Mouse (Mus musculus): ENCODE data around the gene Bex2. TPM values are rescaled to one million over a fixed set of nuclear protein-coding genes. Genes with fewer than 3 reads are reported as not detected.
"Not testable (repeated sequence)": the region's sequence is repeated elsewhere in the genome, so short reads cannot be mapped to it uniquely, and the experiment has no call there.

Gene Bex2
- polyA plus RNA-seq, 1 experiment, result not detected

- no peak for TF ChIP-seq CTCF (IDR thresholded peaks at IDR 0.05; ENCODE audit: borderline replicate concordance, insufficient read depth, low read length)
- TF ChIP-seq POLR2A (IDR thresholded peaks at IDR 0.05; ENCODE audit: low read depth, low read length), result no peak
- Histone ChIP-seq H3K4me1 (ENCODE audit: control insufficient read depth, insufficient read depth, low read length) (no peaks in the 10 kb centered on the region), H3K4me3 (ENCODE audit: insufficient read depth, low read length) (no peak overlapping the region), H3K27ac (ENCODE audit: insufficient read depth, low read length) (no peak overlapping the region)
Measured at GRCm38 (mm10) chrX:136060698-136061097, 7.3 kb downstream of the Bex2 start.

GRCm38 (mm10) chrX:136051219-136051618 lies 16.8 kb downstream of the Bex2 start:
- Histone ChIP-seq H3K4me1 (ENCODE audit: control insufficient read depth, insufficient read depth, low read length) (no peaks in the 10 kb centered on the region), H3K4me3 (ENCODE audit: insufficient read depth, low read length) (no peak overlapping the region), H3K27ac (ENCODE audit: insufficient read depth, low read length) (no peak overlapping the region)
- TF ChIP-seq POLR2A (IDR thresholded peaks at IDR 0.05; ENCODE audit: low read depth, low read length), result no peak
- no peak for TF ChIP-seq CTCF (IDR thresholded peaks at IDR 0.05; ENCODE audit: borderline replicate concordance, insufficient read depth, low read length)

- no peak for TF ChIP-seq POLR2A (IDR thresholded peaks at IDR 0.05; ENCODE audit: low read depth, low read length)
- Histone ChIP-seq H3K4me1 (ENCODE audit: control insufficient read depth, insufficient read depth, low read length) (no peaks in the 10 kb centered on the region), H3K27ac (ENCODE audit: insufficient read depth, low read length) (no peak overlapping the region), H3K4me3 (ENCODE audit: insufficient read depth, low read length) (no peak overlapping the region)
Measured at GRCm38 (mm10) chrX:136047528-136047927, 20.5 kb downstream of the Bex2 start.

DNA sequence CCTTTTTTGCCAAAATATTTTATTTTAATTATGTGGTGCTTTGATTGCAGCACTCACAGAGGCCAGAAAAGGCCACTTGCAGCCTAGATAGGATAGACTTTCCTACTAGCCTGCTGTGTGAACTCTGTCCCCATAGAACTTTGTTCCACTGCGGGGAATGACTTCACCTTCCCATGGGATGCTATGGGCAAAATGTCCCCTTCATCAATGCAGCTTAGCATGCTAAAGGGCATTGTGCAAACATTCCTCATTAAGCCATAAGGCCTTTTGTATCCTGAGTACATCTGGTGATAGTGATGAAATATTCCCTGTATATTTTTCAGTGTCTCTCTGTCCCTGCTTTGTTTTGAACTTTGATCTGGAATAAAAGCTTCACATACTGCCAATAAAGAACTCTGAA lies 24.3 kb downstream of the Bex2 start:
- Histone ChIP-seq H3K27ac (ENCODE audit: insufficient read depth, low read length) (no peak overlapping the region), H3K4me1 (ENCODE audit: control insufficient read depth, insufficient read depth, low read length) (no peaks in the 10 kb centered on the region), H3K4me3 (ENCODE audit: insufficient read depth, low read length) (no peak overlapping the region)
- no peak for TF ChIP-seq POLR2A (IDR thresholded peaks at IDR 0.05; ENCODE audit: low read depth, low read length)
- TF ChIP-seq CTCF (IDR thresholded peaks at IDR 0.05; ENCODE audit: borderline replicate concordance, insufficient read depth, low read length), result no peak

DNA sequence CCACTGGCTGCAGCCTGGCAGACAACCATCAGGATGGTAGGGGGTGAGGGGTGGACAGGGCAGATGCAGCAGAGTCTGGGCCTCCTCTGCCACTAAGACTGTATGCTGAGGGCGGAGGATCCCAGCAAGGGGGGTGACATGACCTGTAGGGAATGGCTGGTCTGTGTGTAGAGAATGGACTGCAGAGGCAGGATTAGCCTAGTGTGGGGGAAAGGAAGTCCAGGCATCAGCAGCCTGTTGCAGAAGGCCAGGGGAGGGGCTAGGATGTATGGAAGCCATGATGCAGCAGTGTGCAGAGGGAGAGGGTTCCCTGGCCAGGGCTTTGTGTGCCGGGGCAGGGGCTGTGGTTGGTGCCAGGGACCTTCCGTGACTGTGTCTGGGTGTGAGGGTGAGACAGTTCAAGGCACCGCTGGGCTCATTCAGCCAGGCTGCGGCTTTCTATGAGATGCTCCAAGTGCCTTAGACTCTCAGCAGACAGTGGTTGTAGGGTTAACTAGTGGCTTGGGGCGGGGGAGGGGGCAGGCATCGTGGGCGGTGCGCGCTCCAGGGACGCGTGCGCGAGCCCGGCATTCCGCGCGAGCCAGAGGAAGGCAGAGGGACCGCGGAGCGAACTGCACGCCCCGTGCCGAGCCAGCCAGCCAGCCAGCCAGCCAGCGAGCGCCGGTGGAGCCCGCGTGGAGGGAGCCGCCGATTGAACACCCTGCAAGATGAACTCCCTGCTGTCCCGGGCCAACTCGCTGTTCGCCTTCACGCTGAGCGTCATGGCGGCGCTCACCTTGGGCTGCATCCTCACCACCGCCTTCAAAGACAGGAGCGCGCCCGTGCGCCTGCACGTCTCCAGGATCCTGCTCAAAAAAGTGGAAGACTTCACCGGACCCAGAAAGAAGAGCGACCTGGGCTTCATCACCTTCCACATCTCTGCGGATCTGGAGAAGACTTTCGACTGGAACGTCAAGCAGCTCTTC lies 35.0 kb downstream of the Bex2 start, which contains the start of gene Arxes1:
Arxes1 (plus strand) TSS at position 569 of the 965 bp plus-strand sequence.
- peak within 1 kb of the TSS; percentile 34; the same call in 1 of the 2 replicates for H3K4me3 ChIP-seq (ENCODE audit: insufficient read depth, low read length)
- not testable (repeated sequence) for H3K27ac ChIP-seq (ENCODE audit: insufficient read depth, low read length); H3K4me1 ChIP-seq (ENCODE audit: control insufficient read depth, insufficient read depth, low read length)

GRCm38 (mm10) chrX:136030331-136030730 lies 37.7 kb downstream of the Bex2 start:
- H3K4me3 ChIP-seq (ENCODE audit: insufficient read depth, low read length), result no peak overlapping the region
- no peaks in the 10 kb centered on the region for H3K4me1 ChIP-seq (ENCODE audit: control insufficient read depth, insufficient read depth, low read length)
- no peak overlapping the region for H3K27ac ChIP-seq (ENCODE audit: insufficient read depth, low read length)
- no peak for TF ChIP-seq CTCF (IDR thresholded peaks at IDR 0.05; ENCODE audit: borderline replicate concordance, insufficient read depth, low read length)
- no peak for TF ChIP-seq POLR2A (IDR thresholded peaks at IDR 0.05; ENCODE audit: low read depth, low read length)

Other genes with a start within 250 kb of the Bex2 start
- gene Gprasp2, start 229.2 kb downstream of the Bex2 start, polyA plus RNA-seq (2011; ENCODE audit: insufficient read length, low read depth, missing spikeins), result 2.4 and 6.3 TPM in 2 replicates
- 27.2 and 44.8 TPM in 2 replicates for gene Arxes2, start 74.4 kb downstream of the Bex2 start, polyA plus RNA-seq (2011; ENCODE audit: insufficient read length, low read depth, missing spikeins)
- gene Arxes1, start 34.9 kb downstream of the Bex2 start, polyA plus RNA-seq (2011; ENCODE audit: insufficient read length, low read depth, missing spikeins), result 3.6 and 12.2 TPM in 2 replicates
- not detected in 2 replicates for gene Nxf3, start 17.0 kb upstream of the Bex2 start, polyA plus RNA-seq (2011; ENCODE audit: insufficient read length, low read depth, missing spikeins)
- 0.80 TPM in 1 of 2 replicates, not detected in the other for gene Bex4, start 70.8 kb upstream of the Bex2 start, polyA plus RNA-seq (2011; ENCODE audit: insufficient read length, low read depth, missing spikeins)
- gene Tceal8, start 104.1 kb upstream of the Bex2 start, polyA plus RNA-seq (2011; ENCODE audit: insufficient read length, low read depth, missing spikeins), result 291 and 306 TPM in 2 replicates
- 1.2 and 2.8 TPM in 2 replicates for gene Tceal5, start 135.6 kb upstream of the Bex2 start, polyA plus RNA-seq (2011; ENCODE audit: insufficient read length, low read depth, missing spikeins)
- gene Tceal7, start 146.5 kb upstream of the Bex2 start, polyA plus RNA-seq (2011; ENCODE audit: insufficient read length, low read depth, missing spikeins), result not detected in 2 replicates
- 1.8 TPM in 1 of 2 replicates, not detected in the other for gene Bex1, start 147.3 kb upstream of the Bex2 start, polyA plus RNA-seq (2011; ENCODE audit: insufficient read length, low read depth, missing spikeins)
- gene Tceal9, start 176.8 kb upstream of the Bex2 start, polyA plus RNA-seq (2011; ENCODE audit: insufficient read length, low read depth, missing spikeins), result 254 and 302 TPM in 2 replicates
- 197 and 203 TPM in 2 replicates for gene Bex3, start 202.0 kb upstream of the Bex2 start, polyA plus RNA-seq (2011; ENCODE audit: insufficient read length, low read depth, missing spikeins)